Mouse (Mus musculus): ENCODE results near the gene Ttc30b.
"Not testable (repeated sequence)": the region's sequence is repeated elsewhere in the genome, so short reads cannot be mapped to it uniquely, and the experiment has no call there.

- not testable (repeated sequence) for TF ChIP-seq CTCF (IDR thresholded peaks at IDR 0.05; ENCODE audit: low read depth, low read length); POLR2A (IDR thresholded peaks at IDR 0.05; ENCODE audit: extremely low read depth, insufficient read depth, low read length)
Observed at GRCm38 (mm10) chr2:75936685-75937084, 1.7 kb downstream of the Ttc30b start.
